Mouse (Mus musculus) T-helper 1 cell (primary cell): ENCODE data around the gene Ncapd3.

ENCODE experiments used
- in situ Hi-C: fragments of 300-600 bp; cut with MboI, MseI; formaldehyde crosslinking; loops from one replicate; pipeline ENCODE4 v1.15.1; 2025; ENCODE audit warnings: high pct_unique_total_duplicates

The Ncapd3 gene

DNA sequence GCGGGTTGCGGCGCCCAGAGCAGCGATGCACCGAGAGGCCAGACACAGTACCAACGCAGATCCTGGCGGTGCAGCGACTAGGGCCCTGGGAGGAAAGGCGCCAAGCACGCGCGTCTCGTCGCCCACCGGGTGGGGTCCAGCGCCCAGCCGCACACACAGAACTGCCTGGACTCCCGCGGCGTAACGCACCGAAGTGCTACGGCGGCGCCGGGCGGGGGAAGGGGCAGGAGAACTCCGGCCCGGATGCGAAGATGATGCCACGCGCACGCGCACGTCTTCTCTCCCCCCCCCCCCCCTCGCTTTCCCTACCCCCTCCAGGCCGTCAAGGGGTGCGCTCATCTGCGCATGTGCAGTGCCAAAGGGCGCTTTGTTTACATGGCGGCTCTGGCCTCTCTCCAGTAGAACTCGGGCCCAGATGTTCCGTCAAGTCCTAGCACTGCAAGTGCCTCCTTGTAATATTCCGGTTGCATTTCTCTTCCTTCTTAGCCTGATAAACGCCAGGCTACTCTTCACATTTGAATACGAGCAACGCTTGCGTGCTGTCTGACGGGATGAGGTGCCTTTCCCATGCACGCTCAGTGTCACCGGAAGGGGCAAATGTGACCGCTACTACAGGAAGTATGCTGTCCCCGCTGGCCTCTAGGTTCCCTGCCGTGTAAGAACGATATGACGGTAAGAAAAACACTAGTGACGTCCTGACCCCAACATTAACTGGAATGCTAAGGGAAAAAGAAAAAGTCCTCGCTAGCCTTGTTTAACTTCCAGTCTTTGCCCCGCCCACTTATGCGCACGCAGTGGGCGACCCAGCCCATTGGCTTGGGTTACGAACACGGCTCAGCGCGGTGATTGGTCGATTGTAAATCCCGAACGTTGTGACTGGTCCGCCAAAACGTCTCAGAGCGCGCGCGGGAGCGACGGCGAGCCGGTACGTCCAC lies at the start of gene Ncapd3, which contains the start of gene Vps26b:
Ncapd3 (plus strand) TSS at position 348 of the 935 bp plus-strand sequence.
Vps26b (minus strand) TSS at position 238 of the 935 bp plus-strand sequence.
- in situ Hi-C loops: loop anchor here (25.0 kb wide), 1 partner anchor 1893 kb away; no protein-coding TSS in a partner anchor

- in situ Hi-C loops: no loop called here
Measured at GRCm38 (mm10) chr9:26985090-26985613, 44.8 kb upstream of the Ncapd3 start.

- in situ Hi-C loops: no loop called here
Measured at GRCm38 (mm10) chr9:26985668-26986277, 44.2 kb upstream of the Ncapd3 start.

- in situ Hi-C loops: no loop called here
Measured at GRCm38 (mm10) chr9:26990181-26990580, 39.8 kb upstream of the Ncapd3 start.

- in situ Hi-C loops: no loop called here
Measured at GRCm38 (mm10) chr9:26993118-26993517, 36.9 kb upstream of the Ncapd3 start.

- in situ Hi-C loops: no loop called here
Measured at GRCm38 (mm10) chr9:26993900-26994299, 36.1 kb upstream of the Ncapd3 start.

DNA sequence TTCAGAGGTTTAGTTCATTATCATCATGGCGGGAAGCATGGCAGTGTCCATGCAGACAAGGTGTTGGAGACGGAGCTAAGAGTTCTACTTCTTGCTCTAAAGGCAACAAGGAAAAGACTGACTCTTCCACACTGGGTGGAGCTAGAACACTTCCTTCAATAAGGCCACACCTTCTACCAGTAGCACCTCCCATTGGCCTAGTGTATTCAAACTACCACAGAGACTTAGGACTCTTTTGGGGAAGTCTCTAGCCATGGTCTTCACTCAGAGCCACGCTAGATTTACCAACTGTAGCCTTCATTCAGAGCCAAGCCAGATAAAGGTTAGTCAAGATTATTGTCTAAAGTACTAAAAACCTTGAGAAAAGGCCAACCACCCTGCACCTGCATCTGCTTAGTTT lies 32.9 kb upstream of the Ncapd3 start:
- in situ Hi-C loops: no loop called here

GRCm38 (mm10) chr9:26997501-26997900 lies 32.5 kb upstream of the Ncapd3 start:
- in situ Hi-C loops: no loop called here

DNA sequence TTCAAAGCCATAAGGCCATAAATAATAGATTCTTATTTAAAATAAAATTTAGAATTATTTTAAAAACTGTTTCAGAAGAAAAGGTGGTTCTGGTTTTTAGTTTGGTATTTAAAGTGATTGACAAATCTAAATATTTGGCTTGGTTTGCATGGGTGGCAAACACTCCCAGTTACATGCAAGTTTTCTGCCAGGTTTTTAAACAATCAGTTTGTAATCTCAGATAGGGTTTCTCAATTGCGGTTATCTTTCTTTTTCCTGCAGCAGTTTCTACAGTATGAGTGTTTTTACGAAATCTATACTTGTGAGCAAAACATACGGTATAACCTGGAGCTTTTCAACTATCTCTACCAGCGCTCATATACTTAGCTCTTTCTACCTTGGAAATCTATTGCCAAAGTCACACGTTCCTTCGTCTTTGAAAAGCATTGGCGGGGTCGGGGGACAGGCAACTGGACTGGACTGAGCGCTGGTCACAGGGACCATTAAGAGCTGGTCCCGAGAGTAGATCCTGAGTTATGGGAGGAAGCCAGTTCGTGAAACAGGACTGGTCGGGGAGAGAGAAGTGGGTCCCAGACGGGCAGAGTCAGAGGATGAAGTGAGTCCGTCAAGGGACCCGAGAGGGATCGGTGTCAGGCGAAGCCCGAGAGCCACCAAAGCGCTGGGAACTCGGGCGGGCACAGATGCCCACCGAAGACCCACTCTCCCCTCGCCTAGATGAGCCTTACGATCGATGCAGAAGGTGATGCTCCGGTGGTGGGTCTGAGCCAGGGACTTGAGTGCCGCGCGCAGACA lies 31.1 kb upstream of the Ncapd3 start:
- in situ Hi-C loops: no loop called here

DNA sequence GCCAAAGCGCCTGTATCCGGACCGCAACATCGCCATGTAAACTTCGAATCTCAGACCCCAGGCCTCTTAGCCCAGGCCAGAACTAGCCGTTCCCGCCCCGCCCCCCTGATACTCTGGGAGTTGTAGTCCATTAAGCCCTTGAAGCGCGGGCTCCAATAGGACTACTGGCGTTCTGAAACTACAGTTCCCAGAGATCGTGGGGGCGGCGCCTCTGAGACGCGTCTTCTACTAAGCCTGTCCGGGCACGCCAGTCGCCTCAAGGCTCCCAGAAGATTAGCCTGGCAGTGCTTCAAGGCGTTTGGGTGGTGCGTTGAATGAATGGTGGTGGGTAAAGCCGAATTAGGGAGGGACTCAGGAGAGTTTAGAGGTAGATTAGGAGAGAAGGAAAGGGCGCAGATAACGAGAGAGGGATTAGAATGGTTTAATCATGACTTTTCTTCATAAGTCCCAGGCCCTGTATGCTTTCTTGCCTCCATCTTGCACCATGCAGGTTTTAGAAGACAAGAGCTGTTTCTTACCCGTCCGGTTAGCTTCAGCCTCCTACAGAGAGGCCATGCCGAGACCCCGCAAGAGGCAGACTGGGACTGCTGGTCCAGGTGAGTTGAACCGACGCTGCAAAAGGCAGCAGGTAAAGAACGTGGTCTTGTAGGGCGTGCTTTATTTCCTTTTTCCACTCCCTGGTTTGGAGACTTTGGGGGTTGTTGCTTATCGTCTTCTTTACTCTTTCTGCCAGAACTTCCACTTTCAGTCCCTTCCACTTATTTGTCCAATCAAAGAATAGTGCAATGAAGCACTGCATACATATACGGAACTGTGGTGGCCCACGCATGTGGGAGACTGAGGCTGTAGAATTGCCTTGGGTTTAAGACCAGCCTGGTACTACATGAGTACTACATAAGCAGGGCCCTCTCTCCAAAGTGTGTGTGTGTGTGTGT lies 30.2 kb upstream of the Ncapd3 start, which contains the start of the genes Acad8 and Thyn1:
Acad8 (minus strand) TSS at position 106 of the 935 bp plus-strand sequence.
Thyn1 (plus strand) TSS at position 250 of the 935 bp plus-strand sequence.
- in situ Hi-C loops: no loop called here

- in situ Hi-C loops: no loop called here
Measured at GRCm38 (mm10) chr9:27005231-27005630, 24.7 kb upstream of the Ncapd3 start.

DNA sequence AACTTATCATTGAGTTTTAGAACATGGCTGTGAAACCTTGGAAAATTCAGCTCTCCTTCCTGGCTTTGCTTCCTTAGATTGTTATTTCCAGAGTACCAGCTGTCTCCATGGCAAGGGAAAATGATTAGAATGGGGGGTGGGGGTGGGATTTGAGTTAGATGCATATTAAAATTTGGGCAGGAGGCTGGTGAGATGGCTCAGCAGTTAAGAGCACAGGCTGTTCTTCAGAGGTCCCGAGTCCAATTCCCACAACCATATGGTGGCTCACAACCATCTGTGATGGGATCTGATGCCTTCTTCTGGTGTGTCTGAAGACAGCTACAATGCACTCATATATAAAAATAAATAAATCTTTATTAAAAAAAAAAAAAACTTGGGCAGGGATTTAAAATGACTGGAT lies 24.0 kb upstream of the Ncapd3 start:
- in situ Hi-C loops: no loop called here

- in situ Hi-C loops: no loop called here
Measured at GRCm38 (mm10) chr9:27006866-27007265, 23.1 kb upstream of the Ncapd3 start.

GRCm38 (mm10) chr9:27009231-27009630 lies 20.7 kb upstream of the Ncapd3 start:
- in situ Hi-C loops: no loop called here

GRCm38 (mm10) chr9:27011572-27011971 lies 18.4 kb upstream of the Ncapd3 start:
- in situ Hi-C loops: no loop called here

DNA sequence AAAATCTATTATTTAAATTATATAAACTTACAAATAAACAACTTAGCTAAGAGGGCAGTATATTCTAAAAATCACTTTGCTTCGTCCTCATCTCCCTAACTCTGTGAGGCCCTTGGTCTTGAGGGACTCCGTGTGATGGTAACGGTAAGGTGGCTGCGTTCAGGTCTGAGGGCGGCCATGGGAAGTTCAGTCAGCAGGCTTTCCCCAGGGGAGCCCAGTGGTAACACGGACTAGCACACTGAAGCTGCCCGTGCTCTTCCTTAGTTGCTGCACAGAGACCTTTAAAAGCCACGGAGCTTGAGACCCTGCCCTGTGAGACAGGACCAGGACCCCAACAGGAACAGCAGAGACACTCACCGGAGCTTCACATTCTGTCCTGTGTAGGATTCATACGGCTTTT lies 11.0 kb upstream of the Ncapd3 start:
- in situ Hi-C loops: no loop called here

DNA sequence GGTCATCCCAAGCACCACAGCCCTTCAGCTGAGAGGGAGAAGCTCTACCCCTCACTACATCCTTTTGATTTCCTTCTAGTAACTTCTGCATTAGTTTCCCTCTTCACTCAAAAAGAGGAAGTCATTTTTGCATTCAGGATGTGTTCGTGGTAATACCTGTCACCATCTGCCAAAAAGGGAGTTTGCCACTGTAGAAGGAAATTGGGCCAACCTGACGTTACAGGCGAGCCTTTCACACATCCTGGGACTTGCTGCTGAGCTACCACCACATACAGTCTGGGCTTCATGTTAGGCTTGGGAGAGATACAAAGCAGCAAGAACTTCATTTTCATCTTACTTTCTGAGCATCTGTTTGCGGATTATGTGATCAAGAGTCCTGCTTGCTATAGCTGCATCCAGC lies 6.3 kb upstream of the Ncapd3 start:
- in situ Hi-C loops: no loop called here

DNA sequence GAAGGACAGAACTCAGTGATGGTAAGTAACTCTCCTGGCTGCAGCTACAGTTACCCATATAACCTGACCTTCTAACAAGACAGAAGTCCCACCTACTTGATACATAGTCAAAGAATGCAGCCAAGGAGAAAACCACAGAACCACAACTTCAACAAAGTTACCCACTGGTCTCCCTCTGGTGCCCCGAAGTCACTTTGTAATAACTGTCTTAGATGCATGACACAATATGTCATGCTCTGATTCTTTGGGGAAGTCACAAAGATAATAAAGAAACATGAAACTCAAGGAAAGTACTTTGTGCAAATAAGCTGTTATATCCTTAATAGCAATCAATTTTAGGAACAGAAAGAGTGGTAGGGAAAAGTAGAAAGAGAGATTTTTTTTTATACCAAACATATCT lies 3.3 kb upstream of the Ncapd3 start:
- in situ Hi-C loops: loop anchor here (25.0 kb wide), 1 partner anchor 1889 kb away; no protein-coding TSS in a partner anchor

DNA sequence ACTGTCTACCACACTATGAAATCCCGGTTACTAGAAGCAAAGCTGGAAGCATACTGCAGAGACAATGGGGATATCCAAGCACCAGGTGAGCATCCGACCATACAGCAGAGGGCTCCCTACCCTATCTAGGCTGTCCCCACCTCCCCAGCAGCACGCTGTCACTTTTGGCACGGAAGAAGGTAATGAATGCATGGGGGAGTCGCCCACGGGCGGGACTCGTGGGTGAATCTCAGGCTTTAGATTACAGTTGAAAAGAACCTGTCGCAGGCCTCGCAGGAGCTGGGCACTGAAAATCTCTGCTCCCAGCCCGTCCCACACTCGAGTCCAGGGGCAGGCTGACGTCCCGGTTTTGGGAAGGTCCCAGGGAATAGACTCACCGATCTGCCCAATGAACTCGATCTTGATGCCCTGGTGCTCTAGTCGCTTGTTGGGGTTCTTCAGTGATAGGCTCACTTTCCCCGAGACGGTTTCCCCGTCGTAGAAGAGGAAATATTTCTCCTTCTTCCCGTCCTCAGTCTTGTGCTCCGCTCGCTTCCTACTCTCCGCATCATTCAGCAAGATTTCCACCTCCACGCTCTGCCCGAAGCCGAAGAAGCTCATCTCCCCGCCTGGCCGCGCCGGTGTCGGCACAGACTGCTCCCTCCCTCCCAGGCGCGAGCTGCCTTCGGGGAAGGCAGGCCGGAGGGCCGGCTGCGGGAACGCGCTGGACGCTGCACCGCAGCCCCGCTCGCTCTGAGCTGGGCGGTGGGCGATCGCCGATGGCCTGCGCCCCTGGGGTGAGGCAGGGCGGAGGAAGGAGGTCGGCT lies 750 bp upstream of the Ncapd3 start:
- in situ Hi-C loops: loop anchor here (25.0 kb wide), 1 partner anchor 1892 kb away; no protein-coding TSS in a partner anchor
